Mouse (Mus musculus): Measurements from ENCODE around the gene Gm26938. TPM values are rescaled to one million over a fixed set of nuclear protein-coding genes. Genes with fewer than 3 reads are reported as not detected.

Gene Gm26938
- total RNA-seq, 2 experiments from 2014 or later = not detected

DNA sequence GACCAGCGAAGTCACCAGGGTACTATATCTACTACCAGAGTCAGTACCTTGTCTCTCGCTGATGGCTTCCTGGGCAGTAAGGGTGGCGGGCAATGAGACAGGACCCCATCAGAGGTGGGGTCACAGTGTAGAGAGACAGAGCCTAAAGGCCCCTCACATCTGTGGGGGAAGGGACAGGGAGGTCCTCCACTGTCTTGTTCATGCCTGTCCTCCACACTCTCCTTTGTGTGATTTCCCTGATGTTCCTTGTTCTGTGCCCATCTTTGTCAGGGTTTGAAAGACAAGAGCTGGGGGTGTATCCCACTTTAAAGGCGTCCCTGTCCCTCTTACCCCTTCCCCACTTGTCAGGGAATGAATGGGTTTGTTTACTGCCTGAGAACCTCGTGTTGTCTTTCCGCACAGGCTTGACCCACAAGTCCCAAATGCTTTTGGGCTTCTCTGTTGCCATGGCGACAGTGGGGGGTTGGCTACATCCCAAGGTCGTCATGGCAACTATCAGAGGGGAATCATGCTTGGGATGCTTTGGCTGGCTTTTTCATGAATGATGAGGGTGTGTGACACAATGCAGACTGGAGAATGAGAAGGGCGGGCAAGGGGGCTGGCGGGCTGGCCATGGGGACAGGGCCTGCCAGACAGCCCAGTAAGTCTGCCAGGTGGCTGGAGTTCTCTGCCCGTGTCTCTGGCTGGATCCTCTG, 28.6 kb downstream of the Gm26938 start:
- DNase-seq (ENCODE audit: low spot score in 2 of 2) = peak; percentile 65 to 71
- intact Hi-C loops (cut with DNase I) = no loop called here

DNA sequence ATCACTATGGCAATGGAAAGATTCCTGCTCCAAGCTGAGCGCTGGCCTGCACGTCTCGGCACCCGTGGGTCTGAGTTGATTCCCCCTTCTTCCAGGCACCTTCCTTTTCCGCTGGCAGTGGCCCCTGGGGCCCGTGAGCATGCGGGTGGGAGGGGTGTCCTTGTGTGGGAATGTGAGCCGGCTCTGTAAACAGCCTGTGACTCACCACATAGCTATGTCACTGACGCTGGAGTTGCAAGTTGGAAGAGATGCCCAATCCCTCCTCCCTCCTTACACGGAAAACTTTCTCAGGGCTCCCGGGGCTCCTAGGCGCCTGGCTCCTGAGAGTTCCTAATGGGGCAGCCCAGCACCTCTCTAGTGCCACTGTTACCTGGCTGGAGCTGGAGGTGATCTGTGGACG, 29.3 kb downstream of the Gm26938 start:
- intact Hi-C loops (cut with DNase I) = no loop called here
- DNase-seq (ENCODE audit: low spot score in 2 of 2) = peak; percentile 61 to 62

DNA sequence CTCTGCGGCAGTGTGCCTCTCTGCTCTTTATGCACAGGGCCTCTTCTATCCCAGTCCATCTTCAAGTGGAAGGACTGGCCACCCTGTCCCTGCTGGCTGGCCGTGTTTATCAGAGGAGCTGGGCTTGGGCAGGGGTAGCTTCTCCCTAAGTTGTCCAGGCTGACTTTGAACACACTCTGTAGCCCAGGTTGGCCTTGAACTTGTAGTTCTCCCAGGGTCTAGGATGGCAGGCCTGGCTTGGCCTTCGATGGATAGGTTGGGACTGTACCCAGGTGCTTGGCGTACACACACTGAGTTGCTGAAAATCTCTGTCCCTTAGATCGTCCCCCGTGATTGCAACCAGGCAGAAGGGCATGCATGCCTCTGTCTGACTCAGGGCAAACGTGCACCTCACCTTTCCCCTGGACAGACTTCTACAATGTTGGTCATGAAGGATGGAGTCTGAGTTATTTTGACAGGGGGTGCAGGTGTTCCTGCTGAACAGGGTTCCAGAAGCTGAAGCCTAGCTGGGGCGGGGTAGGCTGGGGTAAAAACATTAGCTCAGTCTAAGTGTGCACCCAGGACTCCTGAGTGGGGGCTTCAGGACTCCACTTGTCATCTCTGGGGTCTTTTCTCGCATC, 30.1 kb downstream of the Gm26938 start:
- intact Hi-C loops (cut with DNase I) = no loop called here
- no peak for DNase-seq (ENCODE audit: low spot score in 2 of 2)

DNA sequence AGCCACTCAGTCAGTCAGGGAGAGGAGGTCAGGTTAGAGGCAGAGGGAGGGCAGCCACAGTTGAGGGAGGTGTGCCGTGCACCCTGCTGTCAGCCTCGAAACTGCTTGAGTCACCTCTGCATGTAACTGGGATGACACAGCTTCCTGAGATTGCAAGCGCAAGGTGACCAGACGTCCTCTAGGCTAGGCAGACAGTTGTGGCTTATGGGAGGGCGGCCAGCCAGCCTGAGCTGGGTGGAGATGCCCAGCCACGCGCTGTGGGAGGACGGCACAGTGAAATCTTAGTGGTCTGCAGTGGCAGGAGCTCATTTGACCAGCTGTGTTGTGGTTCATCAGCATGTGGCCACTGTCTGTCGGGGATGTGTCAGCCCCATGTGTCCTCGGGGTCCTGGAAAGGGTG, 31.3 kb downstream of the Gm26938 start:
- DNase-seq (ENCODE audit: low spot score in 2 of 2) = no peak
- intact Hi-C loops (cut with DNase I) = no loop called here

GRCm38 (mm10) chr5:139794137-139794536, 32.1 kb downstream of the Gm26938 start:
- DNase-seq (ENCODE audit: low spot score in 2 of 2) = no peak
- intact Hi-C loops (cut with DNase I) = no loop called here

GRCm38 (mm10) chr5:139793338-139794089, 32.7 kb downstream of the Gm26938 start:
- intact Hi-C loops (cut with DNase I) = no loop called here
- DNase-seq (ENCODE audit: low spot score in 2 of 2) = no peak

DNA sequence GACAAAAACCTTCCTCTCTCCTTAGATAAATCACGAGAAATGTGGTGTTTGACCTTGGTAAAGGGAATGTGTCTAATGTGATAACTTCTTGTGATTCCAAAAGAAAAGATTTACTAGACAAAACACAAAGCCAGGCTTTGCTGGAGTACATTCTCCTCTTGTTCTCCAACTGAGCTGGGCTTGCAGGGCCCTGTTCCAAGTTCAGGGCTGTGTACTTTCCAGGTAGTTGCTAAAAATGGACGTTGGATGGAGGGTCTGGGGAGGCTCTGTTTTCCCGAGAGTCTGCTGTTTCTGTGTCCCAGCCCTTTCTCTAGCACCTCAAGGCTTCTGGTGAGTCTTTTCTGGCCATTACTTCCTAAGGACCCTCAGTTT, 33.3 kb downstream of the Gm26938 start:
- no peak for DNase-seq (ENCODE audit: low spot score in 2 of 2)
- intact Hi-C loops (cut with DNase I) = no loop called here

- intact Hi-C loops (cut with DNase I) = no loop called here
Measured at GRCm38 (mm10) chr5:139792159-139792775, 33.9 kb downstream of the Gm26938 start.

GRCm38 (mm10) chr5:139791227-139792158, 34.7 kb downstream of the Gm26938 start, which contains the start of gene Mafk:
TSS of gene Mafk (plus strand) at chr5:139791513.
- peak; percentile 90 to 93 for DNase-seq (ENCODE audit: low spot score in 2 of 2)
- intact Hi-C loops (cut with DNase I) = no loop called here

More at GRCm38 (mm10) chr5:139792159-139792775, 33.9 kb downstream of the Gm26938 start:
- no peak for DNase-seq (ENCODE audit: low spot score in 2 of 2)

DNA sequence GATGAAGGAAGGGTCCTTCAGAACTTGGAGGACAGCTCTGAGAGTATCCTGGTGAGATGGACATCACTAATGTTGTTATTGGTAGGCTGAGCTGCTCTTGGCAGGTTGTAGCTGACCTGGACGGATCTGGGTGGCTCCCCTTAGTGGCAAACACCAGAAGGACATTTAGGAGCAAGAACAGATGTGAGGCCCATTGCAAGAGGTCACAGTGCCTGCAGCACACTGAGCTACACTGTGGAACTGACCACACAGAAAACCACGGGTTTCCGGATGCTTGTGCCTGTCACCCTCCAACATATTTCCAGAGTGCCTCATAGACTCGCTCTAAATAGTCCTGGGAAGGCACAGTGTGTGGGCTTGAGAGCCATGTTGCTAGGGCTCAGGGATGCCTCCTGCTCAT, 36.7 kb downstream of the Gm26938 start:
- intact Hi-C loops (cut with DNase I) = no loop called here
- DNase-seq (ENCODE audit: low spot score in 2 of 2) = no peak

DNA sequence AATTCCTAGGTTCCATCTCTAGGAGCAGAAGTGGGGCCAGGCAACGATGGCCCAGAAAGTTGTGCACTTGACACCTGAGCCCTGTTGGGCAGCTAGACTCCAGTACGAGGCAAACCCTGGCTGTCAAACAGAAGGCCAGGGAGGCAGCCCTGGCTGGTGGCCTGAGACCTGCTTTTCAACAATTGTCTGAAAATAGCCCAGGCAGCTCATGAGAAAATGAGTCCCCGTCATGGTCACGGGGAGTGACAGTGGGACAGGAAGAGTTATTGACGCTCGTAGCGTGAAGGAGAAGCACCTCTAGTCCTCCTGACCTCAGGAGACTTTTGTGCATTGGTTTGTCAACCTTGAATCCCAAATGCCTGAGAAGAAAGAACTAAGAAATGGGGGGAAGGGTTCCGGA, 44.8 kb downstream of the Gm26938 start:
- intact Hi-C loops (cut with DNase I) = no loop called here

GRCm38 (mm10) chr5:139776966-139777365, 49.2 kb downstream of the Gm26938 start:
- intact Hi-C loops (cut with DNase I) = loop anchor here (5.0 kb wide), 1 partner anchor 50 kb away; the partner anchor contains the start of genes Gm26938 and Psmg3
- no peak for DNase-seq (ENCODE audit: low spot score in 2 of 2)

More for the DNA sequence above, 44.8 kb downstream of the Gm26938 start:
- DNase-seq (ENCODE audit: low spot score in 2 of 2) = no peak

DNA sequence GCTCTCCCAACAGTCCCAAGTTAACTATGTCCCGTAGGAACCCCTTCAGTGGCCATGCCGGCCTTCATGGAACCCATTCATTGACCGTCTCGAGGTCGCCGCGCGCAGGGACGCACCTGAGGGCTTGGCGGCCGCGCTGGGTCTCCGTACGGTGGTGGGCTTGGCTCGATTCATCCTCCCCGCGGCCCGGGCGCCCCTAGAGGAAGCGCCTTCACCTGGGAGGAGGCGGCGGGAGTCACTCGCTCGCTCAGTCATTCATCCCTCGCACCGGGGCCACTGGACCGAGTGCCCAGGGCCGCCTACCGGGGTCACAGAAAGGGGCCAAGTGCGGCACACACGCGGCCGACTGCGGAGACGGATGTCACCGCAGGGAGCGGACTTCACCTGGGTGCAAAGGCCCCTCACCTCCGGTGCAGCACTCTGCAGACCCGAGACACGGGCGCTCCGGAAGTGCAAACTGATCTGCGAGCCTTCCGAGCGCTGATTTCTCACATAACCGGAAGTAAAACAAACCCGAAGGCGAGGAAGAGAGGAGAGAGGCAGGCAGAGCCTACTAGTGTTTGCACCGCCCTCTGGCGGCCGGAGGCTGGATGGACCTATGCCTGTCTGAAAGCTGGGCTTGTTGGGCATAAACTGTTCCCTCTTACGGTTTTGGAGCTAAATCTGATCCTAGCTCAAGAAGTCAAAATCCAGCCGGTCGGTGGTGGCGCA, 50.8 kb downstream of the Gm26938 start, which contains the start of gene Ints1:
Ints1 (minus strand) TSS at position 459 of the 711 bp plus-strand sequence.
- DNase-seq (ENCODE audit: low spot score in 2 of 2) = peak; percentile 92 to 94
- intact Hi-C loops (cut with DNase I) = loop anchor here (5.0 kb wide), 1 partner anchor 52 kb away; the partner anchor contains the start of genes Gm26938 and Psmg3

- intact Hi-C loops (cut with DNase I) = no loop called here
- no peak for DNase-seq (ENCODE audit: low spot score in 2 of 2)
Measured at GRCm38 (mm10) chr5:139768216-139768615, 58.0 kb downstream of the Gm26938 start.

- intact Hi-C loops (cut with DNase I) = no loop called here
- DNase-seq (ENCODE audit: low spot score in 2 of 2) = no peak
Measured at GRCm38 (mm10) chr5:139764296-139764695, 61.9 kb downstream of the Gm26938 start.

- DNase-seq (ENCODE audit: low spot score in 2 of 2) = peak; percentile 68 to 83
- intact Hi-C loops (cut with DNase I) = no loop called here
Measured at GRCm38 (mm10) chr5:139758096-139758495, 68.1 kb downstream of the Gm26938 start.
